Mouse (Mus musculus) ES-E14 (cell line): ENCODE data around the gene Tmem208.

Experiments used
- CHD2 ChIP-seq: IDR thresholded peaks from 2 replicates; pipeline ENCODE4 v1.6.1; 2014; ENCODE audit warnings: mild to moderate bottlenecking, low read depth, low read length, inconsistent platforms
- MAFK ChIP-seq: IDR thresholded peaks from 2 replicates; pipeline ENCODE4 v1.6.1; 2014; ENCODE audit warnings: mild to moderate bottlenecking, low read depth, low read length, inconsistent platforms; ENCODE audit not compliant: insufficient read depth
- ZC3H11A ChIP-seq: IDR thresholded peaks from 2 replicates; pipeline ENCODE4 v1.6.1; 2012; ENCODE audit warnings: low read depth, mild to moderate bottlenecking, inconsistent platforms, low read length, borderline replicate concordance
- ZNF384 ChIP-seq: IDR thresholded peaks from 2 replicates; pipeline ENCODE4 v1.6.1; 2012; ENCODE audit warnings: low read depth, low read length, inconsistent platforms

DNA sequence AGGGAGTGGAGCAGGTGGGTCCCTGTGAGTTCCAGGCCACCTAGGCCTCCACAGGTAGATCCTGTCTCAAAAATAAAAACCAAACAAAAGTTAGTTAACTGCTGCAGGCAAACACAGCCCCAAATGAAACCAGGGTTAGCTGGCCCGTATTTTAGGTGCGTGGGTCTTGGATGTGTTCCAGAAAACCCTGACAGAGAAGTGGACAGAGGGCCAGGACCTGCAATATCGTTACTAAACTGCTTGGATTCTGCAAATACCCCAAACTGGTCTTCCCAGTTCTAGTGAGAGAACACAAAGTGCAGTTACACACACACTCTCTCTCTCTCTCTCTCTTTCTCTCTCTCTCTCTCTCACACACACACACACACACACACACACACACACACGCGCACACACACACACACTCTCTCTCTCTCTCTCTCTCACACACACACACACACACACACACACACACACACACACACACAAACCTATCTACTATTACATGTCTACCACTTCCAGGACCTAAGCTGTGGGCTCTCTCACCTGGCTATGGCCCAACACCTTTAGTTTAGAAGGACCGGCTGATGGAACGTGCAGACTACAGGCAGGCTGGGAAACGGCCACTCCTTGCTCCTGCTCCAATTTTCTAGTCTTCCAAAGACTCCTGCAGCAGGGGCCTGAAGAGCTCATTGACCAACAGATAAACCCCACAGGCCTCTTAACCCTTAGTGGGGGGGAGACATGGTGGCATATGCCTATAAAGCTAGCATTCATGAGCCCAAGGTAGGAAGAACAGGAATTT lies 17.8 kb downstream of the Tmem208 start:
- no peak for TF ChIP-seq CHD2
- no peak for TF ChIP-seq MAFK
- no peak for TF ChIP-seq ZNF384
- no peak for TF ChIP-seq ZC3H11A
